Mouse (Mus musculus) lung, embryonic 14.5 days (tissue): ENCODE measurements around the gene Fam205c. TPM values are rescaled to one million over a fixed set of nuclear protein-coding genes. Genes with fewer than 3 reads are reported as not detected.
"Not testable (repeated sequence)": the region's sequence is repeated elsewhere in the genome, so short reads cannot be mapped to it uniquely, and the experiment has no call there.

Source experiments
- ATAC-seq: fragments of 200-750 bp; cut with Nextera tagmentation; 2 replicates; pipeline ENCODE4 v1.8.0; 2017; ENCODE audit warnings: mild to moderate bottlenecking, moderate TSS enrichment, moderate library complexity; ENCODE audit not compliant: insufficient read depth
- DNase-seq: peaks from one replicate; pipeline ENCODE4 v3.0.0-alpha.2; 2015
- H3K27ac ChIP-seq: fragments of 300-500 bp; sonication (generic); 2 replicates; pipeline ENCODE4 v1.5.1; 2014; ENCODE audit warnings: low read depth, mild to moderate bottlenecking, moderate library complexity
- H3K27me3 ChIP-seq: fragments of 300-500 bp; sonication (generic); 2 replicates; pipeline ENCODE4 v1.6.1; 2014; ENCODE audit warnings: low read length, control low read depth; ENCODE audit not compliant: insufficient read depth
- H3K36me3 ChIP-seq: fragments of 300-500 bp; sonication (generic); 2 replicates; pipeline ENCODE4 v1.6.1; 2014; ENCODE audit warnings: control low read depth; ENCODE audit not compliant: insufficient read depth
- H3K4me1 ChIP-seq: fragments of 300-500 bp; sonication (generic); 2 replicates; pipeline ENCODE4 v1.6.1; 2014; ENCODE audit warnings: antibody characterized with exemption, control low read depth; ENCODE audit not compliant: insufficient read depth
- H3K4me2 ChIP-seq: fragments of 300-500 bp; sonication (generic); 2 replicates; pipeline ENCODE4 v1.6.1; 2014; ENCODE audit warnings: mild to moderate bottlenecking
- H3K4me3 ChIP-seq: fragments of 300-500 bp; sonication (generic); 2 replicates; pipeline ENCODE4 v1.5.1; 2014; ENCODE audit warnings: low read depth, low read length
- H3K9ac ChIP-seq: fragments of 300-500 bp; sonication (generic); 2 replicates; pipeline ENCODE4 v1.6.1; 2014
- H3K9me3 ChIP-seq: fragments of 300-500 bp; sonication (generic); 2 replicates; pipeline ENCODE4 v1.6.1; 2016; ENCODE audit warnings: low read depth, low read length, control low read depth
- CTCF ChIP-seq: IDR thresholded peaks from 2 replicates; pipeline ENCODE4 v1.5.1; 2016; ENCODE audit warnings: antibody characterized with exemption, low read depth
- WGBS: fragments of 180-500 bp; shearing (Covaris S2); extraction: QIAGEN DNeasy Blood & Tissue Kit; methylation state at CpG from one replicate; pipeline ENCODE4 v1.1.7; 2014; 5-methylcytosine and 5-hydroxymethylcytosine counted together
- polyA plus RNA-seq: library from polyadenylated mRNA; unstranded; fragments of >200 nt; fragmentation: Nextera tagmentation; extraction: Ambion mirVana; gene quantifications from 2 replicates; pipeline ENCODE4 v1.2.1, GENCODE M21; 2014

Fam205c gene
- polyA plus RNA-seq, 1 experiment from 2014 or later, result 0.25 TPM

- no peak overlapping the region for H3K4me2 ChIP-seq
- no peaks in the 10 kb centered on the region for H3K4me1 ChIP-seq
- no peak overlapping the region for H3K4me3 ChIP-seq
- TF ChIP-seq CTCF, result no peak
- WGBS, result 43% methylated on average over 3 of the region's 3 CpGs
- no peak overlapping the region for H3K27ac ChIP-seq
- no peak for DNase-seq
- no peaks in the 10 kb centered on the region for H3K27me3 ChIP-seq
- H3K9ac ChIP-seq, result no peak overlapping the region
- no peaks in the 10 kb centered on the region for H3K9me3 ChIP-seq
- H3K36me3 ChIP-seq, result no peaks in the 10 kb centered on the region
- no peak for ATAC-seq
These were observed 6.6 kb downstream of the Fam205c start for GRCm38 (mm10) chr4:42867390-42867789.

GRCm38 (mm10) chr4:42863487-42863886, 10.5 kb downstream of the Fam205c start:
- H3K27ac ChIP-seq, H3K4me2 ChIP-seq, H3K9me3 ChIP-seq, DNase-seq, H3K9ac ChIP-seq, H3K4me1 ChIP-seq, H3K36me3 ChIP-seq, ATAC-seq, H3K27me3 ChIP-seq, H3K4me3 ChIP-seq: not testable (repeated sequence)
- WGBS, result 82% methylated on average over 5 of the region's 5 CpGs

DNA sequence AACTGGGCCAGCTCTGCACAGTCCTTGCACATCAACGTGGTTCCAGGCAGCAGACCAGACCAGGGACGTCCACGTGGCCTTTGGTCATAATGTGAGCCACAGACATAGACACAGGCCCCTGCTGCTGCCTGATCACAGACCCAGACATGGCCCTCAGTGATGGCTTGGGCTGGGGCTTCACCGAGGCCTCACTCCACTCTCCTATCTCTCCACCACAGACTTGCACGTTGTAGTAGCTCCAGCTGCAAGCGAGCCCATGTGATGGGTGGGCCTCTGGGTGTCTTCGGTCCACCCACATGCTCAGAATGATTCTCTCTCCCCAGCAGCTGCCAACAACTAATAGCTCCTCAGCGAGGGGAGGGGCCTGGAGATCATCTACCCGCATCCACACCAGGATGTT, 13.6 kb downstream of the Fam205c start:
- WGBS, result 63% methylated on average over 9 of the region's 9 CpGs
- ATAC-seq, H3K27ac ChIP-seq, H3K9me3 ChIP-seq, H3K4me3 ChIP-seq, H3K4me2 ChIP-seq, H3K4me1 ChIP-seq, H3K9ac ChIP-seq, H3K27me3 ChIP-seq, DNase-seq, H3K36me3 ChIP-seq: not testable (repeated sequence)

- not testable (repeated sequence) for H3K27ac ChIP-seq, H3K36me3 ChIP-seq, H3K27me3 ChIP-seq, H3K4me3 ChIP-seq, ATAC-seq, H3K4me2 ChIP-seq, H3K9ac ChIP-seq, H3K9me3 ChIP-seq, DNase-seq, H3K4me1 ChIP-seq
- 59% methylated on average over 1 of the region's 1 CpGs for WGBS
These were observed 17.4 kb downstream of the Fam205c start, which contains the start of gene Gm12394 for GRCm38 (mm10) chr4:42856671-42857070. Gene Gm12394, minus strand, starts transcription at chr4:42856771.

DNA sequence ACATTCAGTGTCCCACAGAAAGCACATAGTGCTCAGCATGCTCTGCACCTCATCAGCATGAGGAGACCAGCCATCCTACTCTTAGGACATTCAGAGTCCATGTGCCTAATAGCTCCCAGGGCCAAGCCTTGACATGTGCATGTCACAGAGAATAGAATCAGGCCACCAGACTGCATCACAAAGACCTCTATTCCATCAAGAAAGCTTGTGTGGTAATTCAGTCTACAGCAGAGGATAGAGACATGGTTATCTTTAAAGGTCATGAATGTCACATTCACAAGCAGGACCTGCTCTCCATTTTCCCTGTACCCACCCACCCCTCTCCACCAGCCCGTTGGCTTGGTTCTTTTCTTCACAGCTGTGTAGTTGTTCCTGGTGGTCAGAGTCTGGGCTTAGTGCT, 20.2 kb downstream of the Fam205c start, which contains the start of gene Fam205a1:
TSS of gene Fam205a1 (minus strand) at position 101 of the 400 bp plus-strand sequence.
- 60% methylated on average over 1 of the region's 1 CpGs for WGBS
- H3K27ac ChIP-seq, H3K36me3 ChIP-seq, ATAC-seq, DNase-seq, H3K4me2 ChIP-seq, H3K9me3 ChIP-seq, H3K9ac ChIP-seq, H3K4me1 ChIP-seq, H3K27me3 ChIP-seq, H3K4me3 ChIP-seq: not testable (repeated sequence)

Other genes with a start within 250 kb of the Fam205c start
- gene Gm2564, start 244.5 kb downstream of the Fam205c start, polyA plus RNA-seq, result not detected in 2 replicates
- gene Ccl27b, start 219.0 kb downstream of the Fam205c start, polyA plus RNA-seq, result not detected in 2 replicates
- gene Il11ra2, start 212.3 kb downstream of the Fam205c start, polyA plus RNA-seq, result not detected in 2 replicates
- 0.45 TPM in 1 of 2 replicates, not detected in the other for gene 4930578G10Rik, start 138.7 kb downstream of the Fam205c start, polyA plus RNA-seq
- not detected in 2 replicates for gene Ccl19, start 117.7 kb downstream of the Fam205c start, polyA plus RNA-seq
- gene Ccl21a, start 100.2 kb downstream of the Fam205c start, polyA plus RNA-seq, result 57.4 and 77.5 TPM in 2 replicates
- gene Fam205a1, start 20.3 kb downstream of the Fam205c start, polyA plus RNA-seq, result 0.05 TPM in 1 of 2 replicates, not detected in the other
- gene Gm12394, start 17.5 kb downstream of the Fam205c start, polyA plus RNA-seq, result 0.12 and 0.38 TPM in 2 replicates
- gene Phf24, start 42.4 kb upstream of the Fam205c start, polyA plus RNA-seq, result 0.43 and 0.53 TPM in 2 replicates
- gene Dnajb5, start 75.6 kb upstream of the Fam205c start, polyA plus RNA-seq, result 6.3 and 6.9 TPM in 2 replicates
- gene 1700022I11Rik, start 95.4 kb upstream of the Fam205c start, polyA plus RNA-seq, result 0.43 and 0.46 TPM in 2 replicates
- gene Vcp, start 126.3 kb upstream of the Fam205c start, polyA plus RNA-seq, result 558 and 560 TPM in 2 replicates
- 19.4 and 20.8 TPM in 2 replicates for gene Fancg, start 136.3 kb upstream of the Fam205c start, polyA plus RNA-seq
- gene Pigo, start 151.6 kb upstream of the Fam205c start, polyA plus RNA-seq, result 19.2 and 21.4 TPM in 2 replicates
- gene Stoml2, start 157.5 kb upstream of the Fam205c start, polyA plus RNA-seq, result 331 and 340 TPM in 2 replicates
- 7.1 and 7.8 TPM in 2 replicates for gene Fam214b, start 172.0 kb upstream of the Fam205c start, polyA plus RNA-seq
- 7.6 and 8.2 TPM in 2 replicates for gene Unc13b, start 184.7 kb upstream of the Fam205c start, polyA plus RNA-seq